10 mouse cellular contexts compared by ENCODE assay signal in the genomic region with DNA sequence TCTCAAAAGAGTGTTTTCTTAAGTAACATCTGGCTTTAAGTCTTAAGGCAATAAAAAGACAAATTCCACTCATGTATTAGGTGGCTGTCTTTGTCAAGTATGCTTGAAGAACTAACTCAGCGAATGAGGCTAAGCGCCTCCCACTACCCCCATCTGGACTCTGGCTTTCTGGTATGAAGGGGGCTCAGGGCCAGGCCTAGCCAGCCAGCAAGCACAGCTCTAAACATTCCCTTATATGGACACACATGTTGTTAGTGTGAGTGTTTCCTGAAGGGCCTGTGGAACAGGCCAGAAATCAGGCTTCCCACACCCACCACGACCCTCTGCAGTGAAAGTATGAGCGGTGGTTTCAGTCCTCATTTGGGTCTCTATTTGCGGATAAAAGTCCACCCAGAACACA. TPM values are rescaled to one million over a fixed set of nuclear protein-coding genes. Genes with fewer than 3 reads are reported as not detected.
A peak's percentile ranks its signal among the peaks of the same experiment; 100 is the strongest.
DNase-seq lines count a peak whose midpoint lies in the region; ATAC-seq and TF ChIP-seq lines count a peak whose summit lies in the region.
"Had no signal": no experiment of that assay in that cellular context is flagged by ENCODE, and none has a peak within 500 bp of the region (broad histone marks: within the 10 kb centered on the region; RNA-seq: fewer than 3 reads in every experiment).

No protein-coding gene starts in this region.

- peak overlapping the region; percentile 86 for H3K27ac ChIP-seq in kidney, postnatal 0 days
- H3K27ac ChIP-seq in embryonic facial prominence, embryonic 12.5 days, result peak overlapping the region; percentile 91
- peak overlapping the region; percentile 100 for H3K27ac ChIP-seq in intestine, embryonic 14.5 days (ENCODE audit: low read depth)

- ATAC-seq in kidney, postnatal 0 days (replicated peaks; ENCODE audit: low FRiP score, low read depth), result no peak
- peak; percentile 68; the same call in 1 of the 2 replicates for ATAC-seq in embryonic facial prominence, embryonic 12.5 days (ENCODE audit: insufficient number of reproducible peaks, insufficient read depth, low FRiP score, low TSS enrichment)
- peak; percentile 88 for ATAC-seq in intestine, embryonic 14.5 days (replicated peaks; ENCODE audit: low FRiP score, low TSS enrichment, low read depth)
- ATAC-seq: Patski had no signal

- no peaks in the 10 kb centered on the region for H3K36me3 ChIP-seq in kidney, postnatal 0 days (ENCODE audit: insufficient read depth, low read length)
- H3K36me3 ChIP-seq in embryonic facial prominence, embryonic 12.5 days, result no peaks in the 10 kb centered on the region
- no peaks in the 10 kb centered on the region for H3K36me3 ChIP-seq in intestine, embryonic 14.5 days (ENCODE audit: control insufficient read depth, insufficient read depth, low read length)

- no peak overlapping the region for H3K4me2 ChIP-seq in kidney, postnatal 0 days (ENCODE audit: low read length)
- no peak overlapping the region for H3K4me2 ChIP-seq in embryonic facial prominence, embryonic 12.5 days (replicated peaks)
- peak overlapping the region; percentile 18; the same call in 1 of the 2 replicates for H3K4me2 ChIP-seq in intestine, embryonic 14.5 days (ENCODE audit: low read length)

- H3K27me3 ChIP-seq in kidney, postnatal 0 days (ENCODE audit: insufficient read depth, low read length), result no peaks in the 10 kb centered on the region
- H3K27me3 ChIP-seq in embryonic facial prominence, embryonic 12.5 days, result no peaks in the 10 kb centered on the region
- no peaks in the 10 kb centered on the region for H3K27me3 ChIP-seq in intestine, embryonic 14.5 days (replicated peaks; ENCODE audit: control insufficient read depth, insufficient read depth, low read length)
- H3K27me3 ChIP-seq: Patski had no signal

- DNase-seq in kidney, postnatal 0 days (ENCODE audit: low spot score), result peak; percentile 91
- DNase-seq in kidney, adult 8-10 months, result no peak
- no peak for DNase-seq in intestine, embryonic 14.5 days (ENCODE audit: low spot score)
- peak; percentile 72 for DNase-seq in mesoderm, embryonic 11.5 days (ENCODE audit: low read depth, low spot score)
- no peak for DNase-seq in c-Kit-positive CD71-positive TER-119-positive erythroid progenitor cells, embryonic 14.5 days (ENCODE audit: low spot score)
- DNase-seq in layer of hippocampus, postnatal 25 days (ENCODE audit: extremely low spot score in 1 of 2, low spot score in 1 of 2), result no peak
- no peak for DNase-seq in thymus, postnatal 14 days
- DNase-seq: cerebellum, postnatal 14 days had no signal

- H3K9ac ChIP-seq in kidney, postnatal 0 days (ENCODE audit: low read depth, low read length), result no peak overlapping the region
- no peak overlapping the region for H3K9ac ChIP-seq in embryonic facial prominence, embryonic 12.5 days
- H3K9ac ChIP-seq in intestine, embryonic 14.5 days (ENCODE audit: low read length), result peak overlapping the region; percentile 40; the same call in 1 of the 2 replicates

- TF ChIP-seq CTCF in kidney, postnatal 0 days (IDR thresholded peaks at IDR 0.05; ENCODE audit: low read depth), result no peak

- H3K4me1 ChIP-seq in kidney, postnatal 0 days (replicated peaks; ENCODE audit: insufficient read depth, low read length), result peaks cover 24% of the 10 kb centered on the region
- H3K4me1 ChIP-seq in embryonic facial prominence, embryonic 12.5 days, result peaks cover 34% of the 10 kb centered on the region
- peaks cover 38% of the 10 kb centered on the region for H3K4me1 ChIP-seq in intestine, embryonic 14.5 days (replicated peaks; ENCODE audit: control insufficient read depth, insufficient read depth, low read length)

- 48% methylated on average over 5 of the region's 5 CpGs for WGBS in kidney, postnatal 0 days
- 37% methylated on average over 5 of the region's 5 CpGs for WGBS in embryonic facial prominence, embryonic 12.5 days
- WGBS in intestine, embryonic 14.5 days, result 26% methylated on average over 5 of the region's 5 CpGs

- no peaks in the 10 kb centered on the region for H3K9me3 ChIP-seq in kidney, postnatal 0 days (replicated peaks; ENCODE audit: low read length)
- H3K9me3 ChIP-seq in embryonic facial prominence, embryonic 12.5 days, result no peaks in the 10 kb centered on the region
- H3K9me3 ChIP-seq in intestine, embryonic 14.5 days (ENCODE audit: control insufficient read depth, low read length), result no peaks in the 10 kb centered on the region

- H3K4me3 ChIP-seq in kidney, postnatal 0 days (replicated peaks; ENCODE audit: low read depth, low read length), result no peak overlapping the region
- H3K4me3 ChIP-seq in embryonic facial prominence, embryonic 12.5 days, result no peak overlapping the region
- H3K4me3 ChIP-seq in intestine, embryonic 14.5 days (ENCODE audit: low read depth, low read length), result no peak overlapping the region

RNA-seq across cellular contexts. Expression of a gene that starts 21.5 kb away (rescaled TPM):
- 0.11 TPM in 2 replicates for polyA plus RNA-seq in kidney, postnatal 0 days (2015; fragmentation: Nextera tagmentation; extraction: Ambion mirVana)
- 0.12 and 0.19 TPM in 2 replicates for polyA plus RNA-seq in embryonic facial prominence, embryonic 12.5 days (2016; fragmentation: Nextera tagmentation; extraction: Ambion mirVana)
- 0.09 and 0.38 TPM in 2 replicates for polyA plus RNA-seq in intestine, embryonic 14.5 days (2014; fragmentation: Nextera tagmentation; extraction: Ambion mirVana)
- under 1 TPM; 0.71 to 0.77 TPM for total RNA-seq in layer of hippocampus, postnatal 25 days (2021)

RNA-seq across cellular contexts. Expression of a gene that starts 47.5 kb away (rescaled TPM):
- 0.54 and 0.76 TPM in 2 replicates for polyA plus RNA-seq in kidney, postnatal 0 days (2015; fragmentation: Nextera tagmentation; extraction: Ambion mirVana)
- 0.43 and 0.79 TPM in 2 replicates for polyA plus RNA-seq in embryonic facial prominence, embryonic 12.5 days (2016; fragmentation: Nextera tagmentation; extraction: Ambion mirVana)
- 3.5 and 4.5 TPM in 2 replicates for polyA plus RNA-seq in intestine, embryonic 14.5 days (2014; fragmentation: Nextera tagmentation; extraction: Ambion mirVana)
- total RNA-seq in layer of hippocampus, postnatal 25 days (2021), result 1 to 10 TPM; 3.3 to 3.7 TPM
- polyA plus RNA-seq: Patski had no signal

Comparison
In these comparisons a context has a peak if more than half of its experiments do, and no peak if none do; other contexts are left out.
1. DNase-seq: peak in kidney, postnatal 0 days (single experiment) and mesoderm, embryonic 11.5 days (single experiment); none in kidney, adult 8-10 months (0 of 2), intestine, embryonic 14.5 days (single experiment), c-Kit-positive CD71-positive TER-119-positive erythroid progenitor cells, embryonic 14.5 days (single experiment), layer of hippocampus, postnatal 25 days (0 of 2) and thymus, postnatal 14 days (single experiment).
2. Peak in every context shown above with its lines, with median percentiles within 50 percentile points of each other: H3K27ac ChIP-seq.